Mouse (Mus musculus): ENCODE data around the gene Olfr1396. TPM values are rescaled to one million over a fixed set of nuclear protein-coding genes. Genes with fewer than 3 reads are reported as not detected.

Olfr1396 gene
- polyA plus RNA-seq (2015; fragmentation: Nextera tagmentation; extraction: Ambion mirVana), result not detected in 2 replicates

- ATAC-seq (ENCODE audit: insufficient number of reproducible peaks, low FRiP score, low TSS enrichment, low read depth), result no peak
- no peaks in the 10 kb centered on the region for H3K36me3 ChIP-seq
- H3K9ac ChIP-seq, result no peak within 1 kb of the TSS
- H3K9me3 ChIP-seq, result no peaks in the 10 kb centered on the region
- H3K4me1 ChIP-seq, result no peaks in the 10 kb centered on the region
- H3K4me3 ChIP-seq, result no peak within 1 kb of the TSS
- no peak within 1 kb of the TSS for H3K4me2 ChIP-seq
- no peaks in the 10 kb centered on the region for H3K27me3 ChIP-seq
- H3K27ac ChIP-seq, result no peak within 1 kb of the TSS
Observed at GRCm38 (mm10) chr11:49114774-49115173, at the start of gene Olfr1396. TSS of gene Olfr1396 (minus strand) at chr11:49114874.

GRCm38 (mm10) chr11:49156821-49157814 lies 42.4 kb upstream of the Olfr1396 start:
- Histone ChIP-seq H3K36me3 (no peaks in the 10 kb centered on the region), H3K4me1 (no peaks in the 10 kb centered on the region), H3K4me3 (no peak overlapping the region), H3K9ac (no peak overlapping the region), H3K9me3 (no peaks in the 10 kb centered on the region), H3K27ac (no peak overlapping the region), H3K27me3 (no peaks in the 10 kb centered on the region), H3K4me2 (no peak overlapping the region)
- 88% methylated on average over 2 of the region's 2 CpGs for WGBS
- ATAC-seq (ENCODE audit: insufficient number of reproducible peaks, low FRiP score, low TSS enrichment, low read depth), result no peak

- Histone ChIP-seq H3K36me3 (no peaks in the 10 kb centered on the region), H3K27me3 (no peaks in the 10 kb centered on the region), H3K4me2 (no peak within 1 kb of the TSS), H3K9me3 (no peaks in the 10 kb centered on the region), H3K4me1 (no peaks in the 10 kb centered on the region), H3K27ac (no peak within 1 kb of the TSS), H3K9ac (no peak within 1 kb of the TSS), H3K4me3 (no peak within 1 kb of the TSS)
- ATAC-seq (ENCODE audit: insufficient number of reproducible peaks, low FRiP score, low TSS enrichment, low read depth), result no peak
- 89% methylated on average over 1 of the region's 1 CpGs for WGBS
Observed at GRCm38 (mm10) chr11:49154077-49154476, 39.4 kb upstream of the Olfr1396 start, which contains the start of gene Olfr1394. TSS of gene Olfr1394 (plus strand) at chr11:49154377.

- ATAC-seq (ENCODE audit: insufficient number of reproducible peaks, low FRiP score, low TSS enrichment, low read depth), result no peak
- H3K9me3 ChIP-seq, result no peaks in the 10 kb centered on the region
- H3K27me3 ChIP-seq, result no peaks in the 10 kb centered on the region
- H3K36me3 ChIP-seq, result no peaks in the 10 kb centered on the region
- H3K4me3 ChIP-seq, result no peak within 1 kb of the TSS
- no peak within 1 kb of the TSS for H3K4me2 ChIP-seq
- H3K9ac ChIP-seq, result no peak within 1 kb of the TSS
- 90% methylated on average over 6 of the region's 6 CpGs for WGBS
- no peaks in the 10 kb centered on the region for H3K4me1 ChIP-seq
- H3K27ac ChIP-seq, result no peak within 1 kb of the TSS
Observed at GRCm38 (mm10) chr11:49141974-49142373, 27.3 kb upstream of the Olfr1396 start, which contains the start of gene Olfr1395. TSS of gene Olfr1395 (plus strand) at chr11:49142274.

- H3K9ac ChIP-seq, result no peak overlapping the region
- no peak overlapping the region for H3K4me3 ChIP-seq
- WGBS, result 85% methylated on average over 2 of the region's 2 CpGs
- no peak for ATAC-seq (ENCODE audit: insufficient number of reproducible peaks, low FRiP score, low TSS enrichment, low read depth)
- no peaks in the 10 kb centered on the region for H3K36me3 ChIP-seq
- no peaks in the 10 kb centered on the region for H3K9me3 ChIP-seq
- H3K27ac ChIP-seq, result no peak overlapping the region
- no peak overlapping the region for H3K4me2 ChIP-seq
- no peaks in the 10 kb centered on the region for H3K4me1 ChIP-seq
- H3K27me3 ChIP-seq, result no peaks in the 10 kb centered on the region
Observed at GRCm38 (mm10) chr11:49124169-49124568, 9.5 kb upstream of the Olfr1396 start.

- Histone ChIP-seq H3K9me3 (no peaks in the 10 kb centered on the region), H3K36me3 (no peaks in the 10 kb centered on the region), H3K27me3 (no peaks in the 10 kb centered on the region), H3K4me3 (no peak overlapping the region), H3K4me1 (no peaks in the 10 kb centered on the region), H3K27ac (no peak overlapping the region), H3K9ac (no peak overlapping the region), H3K4me2 (no peak overlapping the region)
- ATAC-seq (ENCODE audit: insufficient number of reproducible peaks, low FRiP score, low TSS enrichment, low read depth), result no peak
- WGBS, result 87% methylated on average over 3 of the region's 3 CpGs
Observed at GRCm38 (mm10) chr11:49119635-49120034, 5.0 kb upstream of the Olfr1396 start.

- H3K4me2 ChIP-seq, result no peak overlapping the region
- WGBS, result 67% methylated on average over 2 of the region's 2 CpGs
- H3K4me1 ChIP-seq, result no peaks in the 10 kb centered on the region
- no peak overlapping the region for H3K27ac ChIP-seq
- H3K36me3 ChIP-seq, result no peaks in the 10 kb centered on the region
- H3K9ac ChIP-seq, result no peak overlapping the region
- no peak overlapping the region for H3K4me3 ChIP-seq
- H3K27me3 ChIP-seq, result no peaks in the 10 kb centered on the region
- ATAC-seq (ENCODE audit: insufficient number of reproducible peaks, low FRiP score, low TSS enrichment, low read depth), result no peak
- H3K9me3 ChIP-seq, result no peaks in the 10 kb centered on the region
Observed at GRCm38 (mm10) chr11:49114158-49114557, 516 bp downstream of the Olfr1396 start.

- Histone ChIP-seq H3K27me3 (no peaks in the 10 kb centered on the region), H3K27ac (no peak overlapping the region), H3K4me1 (no peaks in the 10 kb centered on the region), H3K9ac (no peak overlapping the region), H3K9me3 (no peaks in the 10 kb centered on the region), H3K4me2 (no peak overlapping the region), H3K36me3 (no peaks in the 10 kb centered on the region), H3K4me3 (no peak overlapping the region)
- no peak for ATAC-seq (ENCODE audit: insufficient number of reproducible peaks, low FRiP score, low TSS enrichment, low read depth)
- 76% methylated on average over 6 of the region's 6 CpGs for WGBS
Observed at GRCm38 (mm10) chr11:49112624-49113219, 2.0 kb downstream of the Olfr1396 start.

GRCm38 (mm10) chr11:49111000-49111399 lies 3.7 kb downstream of the Olfr1396 start:
- Histone ChIP-seq H3K4me2 (no peak overlapping the region), H3K9me3 (no peaks in the 10 kb centered on the region), H3K4me1 (no peaks in the 10 kb centered on the region), H3K36me3 (no peaks in the 10 kb centered on the region), H3K4me3 (no peak overlapping the region), H3K27ac (no peak overlapping the region), H3K27me3 (no peaks in the 10 kb centered on the region), H3K9ac (no peak overlapping the region)
- WGBS, result 55% methylated on average over 1 of the region's 1 CpGs
- no peak for ATAC-seq (ENCODE audit: insufficient number of reproducible peaks, low FRiP score, low TSS enrichment, low read depth)

GRCm38 (mm10) chr11:49108833-49109232 lies 5.8 kb downstream of the Olfr1396 start:
- Histone ChIP-seq H3K27me3 (no peaks in the 10 kb centered on the region), H3K9me3 (no peaks in the 10 kb centered on the region), H3K4me1 (no peaks in the 10 kb centered on the region), H3K4me2 (no peak overlapping the region), H3K9ac (no peak overlapping the region), H3K36me3 (no peaks in the 10 kb centered on the region), H3K4me3 (no peak overlapping the region), H3K27ac (no peak overlapping the region)
- WGBS, result 27% methylated on average over 1 of the region's 1 CpGs
- ATAC-seq (ENCODE audit: insufficient number of reproducible peaks, low FRiP score, low TSS enrichment, low read depth), result no peak

GRCm38 (mm10) chr11:49107650-49108537 lies 6.8 kb downstream of the Olfr1396 start:
- Histone ChIP-seq H3K9me3 (no peaks in the 10 kb centered on the region), H3K27ac (no peak overlapping the region), H3K4me2 (no peak overlapping the region), H3K4me1 (no peaks in the 10 kb centered on the region), H3K9ac (no peak overlapping the region), H3K36me3 (no peaks in the 10 kb centered on the region), H3K4me3 (no peak overlapping the region), H3K27me3 (no peaks in the 10 kb centered on the region)
- ATAC-seq (ENCODE audit: insufficient number of reproducible peaks, low FRiP score, low TSS enrichment, low read depth), result no peak
- WGBS, result 52% methylated on average over 10 of the region's 10 CpGs
